Mouse (Mus musculus): ENCODE measurements at regions not wholly inside any gene's neighbourhood (a gene's known extent, or its start where the extent isn't known, plus 50 kb on each side); places are given as distances from the start of the nearest gene placed in this dataset.

GRCm38 (mm10) chr16:30901309-30901708 lies 179.9 kb downstream of the Xxylt1 start:
- Histone ChIP-seq H3K27ac (no peak overlapping the region), H3K27me3 (ENCODE audit: low read depth, poor library complexity, severe bottlenecking) (no peaks in the 10 kb centered on the region), H3K4me3 (no peak overlapping the region), H3K4me1 (no peaks in the 10 kb centered on the region), H3K9me3 (replicated peaks) (peaks cover 7% of the 10 kb centered on the region; the same call in 1 of the 2 replicates), H3K36me3 (no peaks in the 10 kb centered on the region)
- no peak for DNase-seq (ENCODE audit: low spot score)

Data from limb, embryonic 10.5 days (tissue).